Mouse (Mus musculus) lung, embryonic 15.5 days (tissue): ENCODE measurements at regions not wholly inside any gene's neighbourhood (a gene's known extent, or its start where the extent isn't known, plus 50 kb on each side); places are given as distances from the start of the nearest gene placed in this dataset.

Source experiments
- ATAC-seq: fragments of 200-750 bp; cut with Nextera tagmentation; 2 replicates; pipeline ENCODE4 v1.8.0; 2017; ENCODE audit warnings: moderate number of reproducible peaks, borderline replicate concordance; ENCODE audit not compliant: low FRiP score, low TSS enrichment; ENCODE audit errors: extremely low read depth
- H3K27ac ChIP-seq: fragments of 300-500 bp; sonication (generic); 2 replicates; pipeline ENCODE4 v1.5.1; 2015; ENCODE audit warnings: moderate library complexity, mild to moderate bottlenecking, inconsistent platforms
- H3K27me3 ChIP-seq: fragments of 300-500 bp; sonication (generic); 2 replicates; pipeline ENCODE4 v1.6.1; 2015; ENCODE audit warnings: inconsistent platforms
- H3K36me3 ChIP-seq: fragments of 300-500 bp; sonication (generic); 2 replicates; pipeline ENCODE4 v1.6.1; 2015; ENCODE audit warnings: inconsistent platforms
- H3K4me1 ChIP-seq: fragments of 300-500 bp; sonication (generic); 2 replicates; pipeline ENCODE4 v1.6.1; 2015; ENCODE audit warnings: inconsistent platforms
- H3K4me2 ChIP-seq: fragments of 300-500 bp; sonication (generic); 2 replicates; pipeline ENCODE4 v1.6.1; 2015; ENCODE audit warnings: inconsistent platforms, mild to moderate bottlenecking, moderate library complexity
- H3K4me3 ChIP-seq: fragments of 300-500 bp; sonication (generic); 2 replicates; pipeline ENCODE4 v1.5.1; 2015; ENCODE audit warnings: mild to moderate bottlenecking, inconsistent platforms
- H3K9ac ChIP-seq: fragments of 300-500 bp; sonication (generic); 2 replicates; pipeline ENCODE4 v1.6.1; 2015; ENCODE audit warnings: inconsistent platforms
- H3K9me3 ChIP-seq: fragments of 300-500 bp; sonication (generic); 2 replicates; pipeline ENCODE4 v1.6.1; 2016; ENCODE audit warnings: inconsistent platforms
- WGBS: fragments of 180-500 bp; shearing (Covaris S2); methylation state at CpG from one replicate; pipeline ENCODE4 v1.1.7; 2015; 5-methylcytosine and 5-hydroxymethylcytosine counted together

GRCm38 (mm10) chr2:51316452-51316851 lies 167.5 kb upstream of the Rnd3 start:
- H3K27ac ChIP-seq: no peak overlapping the region
- no peaks in the 10 kb centered on the region for H3K4me1 ChIP-seq
- H3K9me3 ChIP-seq: no peaks in the 10 kb centered on the region; the same call in 1 of the 2 replicates
- no peak overlapping the region for H3K4me2 ChIP-seq
- no peak for ATAC-seq
- H3K4me3 ChIP-seq: no peak overlapping the region
- H3K36me3 ChIP-seq: no peaks in the 10 kb centered on the region
- WGBS: 83% methylated on average over 8 of the region's 8 CpGs
- no peaks in the 10 kb centered on the region for H3K27me3 ChIP-seq
- no peak overlapping the region for H3K9ac ChIP-seq

GRCm38 (mm10) chr2:51313414-51313813 lies 164.5 kb upstream of the Rnd3 start:
- H3K4me3 ChIP-seq: no peak overlapping the region
- H3K9ac ChIP-seq: no peak overlapping the region
- 89% methylated on average over 4 of the region's 4 CpGs for WGBS
- H3K4me1 ChIP-seq: no peaks in the 10 kb centered on the region
- H3K36me3 ChIP-seq: no peaks in the 10 kb centered on the region
- no peaks in the 10 kb centered on the region; the same call in 1 of the 2 replicates for H3K9me3 ChIP-seq
- H3K27ac ChIP-seq: no peak overlapping the region
- no peaks in the 10 kb centered on the region for H3K27me3 ChIP-seq
- H3K4me2 ChIP-seq: no peak overlapping the region
- ATAC-seq: no peak

- Histone ChIP-seq H3K4me2 (no peak overlapping the region), H3K9ac (no peak overlapping the region), H3K27ac (no peak overlapping the region), H3K9me3 (no peaks in the 10 kb centered on the region), H3K4me1 (0 out of 2 replicates have a peak, but pooled peaks cover 3% of the 10 kb centered on the region), H3K27me3 (no peaks in the 10 kb centered on the region), H3K4me3 (no peak overlapping the region), H3K36me3 (no peaks in the 10 kb centered on the region)
- ATAC-seq: no peak
- WGBS: 59% methylated on average over 1 of the region's 1 CpGs
These were observed 157.3 kb upstream of the Rnd3 start for GRCm38 (mm10) chr2:51306257-51306656.

- WGBS: 14% methylated on average over 6 of the region's 6 CpGs
- H3K9me3 ChIP-seq: no peaks in the 10 kb centered on the region
- H3K4me1 ChIP-seq: 0 out of 2 replicates have a peak, but pooled peaks cover 3% of the 10 kb centered on the region
- no peak overlapping the region for H3K9ac ChIP-seq
- no peak overlapping the region for H3K27ac ChIP-seq
- H3K4me2 ChIP-seq: no peak overlapping the region
- no peaks in the 10 kb centered on the region for H3K27me3 ChIP-seq
- ATAC-seq: peak; percentile 46; the same call in 1 of the 2 replicates
- H3K36me3 ChIP-seq: no peaks in the 10 kb centered on the region
- H3K4me3 ChIP-seq: no peak overlapping the region
These were observed 156.5 kb upstream of the Rnd3 start for GRCm38 (mm10) chr2:51305411-51305810.

GRCm38 (mm10) chr2:51304694-51305093 lies 155.8 kb upstream of the Rnd3 start:
- no peak overlapping the region for H3K9ac ChIP-seq
- no peaks in the 10 kb centered on the region for H3K9me3 ChIP-seq
- no peak overlapping the region for H3K4me3 ChIP-seq
- WGBS: 60% methylated on average over 6 of the region's 6 CpGs
- no peaks in the 10 kb centered on the region for H3K27me3 ChIP-seq
- no peak for ATAC-seq
- no peak overlapping the region for H3K27ac ChIP-seq
- H3K36me3 ChIP-seq: no peaks in the 10 kb centered on the region
- no peak overlapping the region for H3K4me2 ChIP-seq
- 0 out of 2 replicates have a peak, but pooled peaks cover 3% of the 10 kb centered on the region for H3K4me1 ChIP-seq

GRCm38 (mm10) chr2:51290659-51291260 lies 141.8 kb upstream of the Rnd3 start:
- WGBS: 46% methylated on average over 5 of the region's 5 CpGs
- ATAC-seq: no peak

GRCm38 (mm10) chr2:51288678-51289077 lies 139.8 kb upstream of the Rnd3 start:
- H3K4me2 ChIP-seq: no peak overlapping the region
- H3K4me1 ChIP-seq: peaks cover 4% of the 10 kb centered on the region; the same call in 1 of the 2 replicates
- no peak overlapping the region for H3K9ac ChIP-seq
- no peak overlapping the region for H3K27ac ChIP-seq
- no peaks in the 10 kb centered on the region for H3K36me3 ChIP-seq
- no peaks in the 10 kb centered on the region for H3K9me3 ChIP-seq
- no peaks in the 10 kb centered on the region for H3K27me3 ChIP-seq
- no peak for ATAC-seq
- H3K4me3 ChIP-seq: no peak overlapping the region
- WGBS: 72% methylated on average over 3 of the region's 3 CpGs

More at GRCm38 (mm10) chr2:51290659-51291260, 141.8 kb upstream of the Rnd3 start:
- no peaks in the 10 kb centered on the region for H3K27me3 ChIP-seq
- no peak overlapping the region for H3K9ac ChIP-seq
- H3K4me3 ChIP-seq: no peak overlapping the region
- no peak overlapping the region for H3K4me2 ChIP-seq
- H3K36me3 ChIP-seq: no peaks in the 10 kb centered on the region
- no peaks in the 10 kb centered on the region for H3K4me1 ChIP-seq
- no peak overlapping the region for H3K27ac ChIP-seq
- H3K9me3 ChIP-seq: no peaks in the 10 kb centered on the region

GRCm38 (mm10) chr2:51285632-51286031 lies 136.7 kb upstream of the Rnd3 start:
- peaks cover 4% of the 10 kb centered on the region; the same call in 1 of the 2 replicates for H3K4me1 ChIP-seq
- 24% methylated on average over 1 of the region's 1 CpGs for WGBS
- no peaks in the 10 kb centered on the region for H3K9me3 ChIP-seq
- H3K4me3 ChIP-seq: no peak overlapping the region
- no peaks in the 10 kb centered on the region for H3K36me3 ChIP-seq
- no peaks in the 10 kb centered on the region for H3K27me3 ChIP-seq
- no peak for ATAC-seq
- H3K9ac ChIP-seq: no peak overlapping the region
- peak overlapping the region; percentile 24; the same call in 1 of the 2 replicates for H3K27ac ChIP-seq
- no peak overlapping the region for H3K4me2 ChIP-seq

GRCm38 (mm10) chr2:51284781-51285225 lies 135.9 kb upstream of the Rnd3 start:
- H3K4me2 ChIP-seq: no peak overlapping the region
- no peak overlapping the region for H3K4me3 ChIP-seq
- H3K9ac ChIP-seq: no peak overlapping the region
- H3K9me3 ChIP-seq: no peaks in the 10 kb centered on the region
- H3K4me1 ChIP-seq: peaks cover 6% of the 10 kb centered on the region
- 37% methylated on average over 4 of the region's 4 CpGs for WGBS
- H3K27ac ChIP-seq: no peak overlapping the region; the same call in 1 of the 2 replicates
- no peaks in the 10 kb centered on the region for H3K36me3 ChIP-seq
- no peaks in the 10 kb centered on the region for H3K27me3 ChIP-seq
- 0 out of 2 replicates have a peak, but pooled peaks have one; percentile 39 for ATAC-seq

- 32% methylated on average over 5 of the region's 5 CpGs for WGBS
- Histone ChIP-seq H3K27ac (no peak overlapping the region), H3K4me2 (no peak overlapping the region), H3K9me3 (no peaks in the 10 kb centered on the region), H3K36me3 (no peaks in the 10 kb centered on the region), H3K4me1 (peaks cover 15% of the 10 kb centered on the region; the same call in 1 of the 2 replicates), H3K4me3 (no peak overlapping the region), H3K9ac (no peak overlapping the region), H3K27me3 (no peaks in the 10 kb centered on the region)
- ATAC-seq: no peak
These were observed 130.6 kb upstream of the Rnd3 start for GRCm38 (mm10) chr2:51279396-51280045.

GRCm38 (mm10) chr2:51278824-51279223 lies 129.9 kb upstream of the Rnd3 start:
- H3K27me3 ChIP-seq: no peaks in the 10 kb centered on the region
- H3K36me3 ChIP-seq: no peaks in the 10 kb centered on the region
- H3K9ac ChIP-seq: no peak overlapping the region
- H3K4me1 ChIP-seq: peaks cover 14% of the 10 kb centered on the region; the same call in 1 of the 2 replicates
- no peaks in the 10 kb centered on the region for H3K9me3 ChIP-seq
- WGBS: 28% methylated on average over 1 of the region's 1 CpGs
- H3K4me2 ChIP-seq: no peak overlapping the region
- no peak for ATAC-seq
- H3K4me3 ChIP-seq: no peak overlapping the region
- H3K27ac ChIP-seq: no peak overlapping the region

- no peak overlapping the region for H3K4me2 ChIP-seq
- no peak overlapping the region for H3K4me3 ChIP-seq
- H3K4me1 ChIP-seq: peaks cover 14% of the 10 kb centered on the region; the same call in 1 of the 2 replicates
- no peaks in the 10 kb centered on the region for H3K9me3 ChIP-seq
- H3K36me3 ChIP-seq: no peaks in the 10 kb centered on the region
- ATAC-seq: no peak
- WGBS: 79% methylated on average over 4 of the region's 4 CpGs
- H3K9ac ChIP-seq: no peak overlapping the region
- H3K27me3 ChIP-seq: no peaks in the 10 kb centered on the region
- no peak overlapping the region for H3K27ac ChIP-seq
These were observed 129.4 kb upstream of the Rnd3 start for GRCm38 (mm10) chr2:51278356-51278755.
